Mouse (Mus musculus): ENCODE data around the gene Grem1. TPM values are rescaled to one million over a fixed set of nuclear protein-coding genes. Genes with fewer than 3 reads are reported as not detected.

Gene Grem1
- polyA plus RNA-seq, 1 experiment from 2014 or later, result 5.4 TPM

- H3K27me3 ChIP-seq (replicated peaks), result no peaks in the 10 kb centered on the region
- no peak overlapping the region for H3K9ac ChIP-seq
- H3K4me2 ChIP-seq, result no peak overlapping the region
- H3K36me3 ChIP-seq, result no peaks in the 10 kb centered on the region
- H3K9me3 ChIP-seq, result no peaks in the 10 kb centered on the region
- no peak for ATAC-seq (ENCODE audit: insufficient read depth, low FRiP score, low read depth)
- no peak overlapping the region for H3K27ac ChIP-seq
- WGBS, result 90% methylated on average over 9 of the region's 9 CpGs
- no peaks in the 10 kb centered on the region for H3K4me1 ChIP-seq
- no peak overlapping the region for H3K4me3 ChIP-seq (replicated peaks)
These were observed 9.1 kb downstream of the Grem1 start for GRCm38 (mm10) chr2:113749309-113749708.

- no peaks in the 10 kb centered on the region for H3K9me3 ChIP-seq
- no peaks in the 10 kb centered on the region for H3K36me3 ChIP-seq
These were observed 29.9 kb downstream of the Grem1 start for GRCm38 (mm10) chr2:113728581-113728980.

GRCm38 (mm10) chr2:113714801-113715200, 43.6 kb downstream of the Grem1 start:
- no peaks in the 10 kb centered on the region for H3K9me3 ChIP-seq
- H3K27me3 ChIP-seq (replicated peaks), result no peaks in the 10 kb centered on the region
- H3K9ac ChIP-seq, result no peak overlapping the region
- H3K27ac ChIP-seq, result no peak overlapping the region
- no peak overlapping the region for H3K4me2 ChIP-seq
- H3K4me3 ChIP-seq (replicated peaks), result no peak overlapping the region
- no peaks in the 10 kb centered on the region for H3K4me1 ChIP-seq
- WGBS, result 61% methylated on average over 2 of the region's 2 CpGs
- H3K36me3 ChIP-seq, result no peaks in the 10 kb centered on the region
- ATAC-seq (ENCODE audit: insufficient read depth, low FRiP score, low read depth), result no peak

More at GRCm38 (mm10) chr2:113728581-113728980, 29.9 kb downstream of the Grem1 start:
- 83% methylated on average over 3 of the region's 3 CpGs for WGBS
- no peak for ATAC-seq (ENCODE audit: insufficient read depth, low FRiP score, low read depth)
- Histone ChIP-seq H3K4me3 (replicated peaks) (no peak overlapping the region), H3K4me1 (no peaks in the 10 kb centered on the region), H3K27me3 (replicated peaks) (no peaks in the 10 kb centered on the region), H3K9ac (no peak overlapping the region), H3K27ac (no peak overlapping the region), H3K4me2 (no peak overlapping the region)

- ATAC-seq (ENCODE audit: insufficient read depth, low FRiP score, low read depth), result no peak
- Histone ChIP-seq H3K36me3 (no peaks in the 10 kb centered on the region), H3K4me1 (no peaks in the 10 kb centered on the region), H3K9ac (no peak overlapping the region), H3K4me3 (replicated peaks) (no peak overlapping the region), H3K9me3 (no peaks in the 10 kb centered on the region), H3K4me2 (no peak overlapping the region), H3K27ac (no peak overlapping the region), H3K27me3 (replicated peaks) (no peaks in the 10 kb centered on the region)
- 61% methylated on average over 2 of the region's 2 CpGs for WGBS
These were observed 45.0 kb downstream of the Grem1 start for GRCm38 (mm10) chr2:113713406-113713805.

GRCm38 (mm10) chr2:113707507-113707906, 50.9 kb downstream of the Grem1 start:
- no peaks in the 10 kb centered on the region for H3K36me3 ChIP-seq
- no peak overlapping the region for H3K4me3 ChIP-seq (replicated peaks)
- H3K27me3 ChIP-seq (replicated peaks), result no peaks in the 10 kb centered on the region
- H3K27ac ChIP-seq, result no peak overlapping the region
- WGBS, result 79% methylated on average over 4 of the region's 4 CpGs
- no peak overlapping the region for H3K9ac ChIP-seq
- no peaks in the 10 kb centered on the region for H3K9me3 ChIP-seq
- H3K4me2 ChIP-seq, result no peak overlapping the region
- no peaks in the 10 kb centered on the region for H3K4me1 ChIP-seq
- ATAC-seq (ENCODE audit: insufficient read depth, low FRiP score, low read depth), result no peak

GRCm38 (mm10) chr2:113701507-113701906, 56.9 kb downstream of the Grem1 start:
- Histone ChIP-seq H3K9ac (no peak overlapping the region), H3K4me1 (no peaks in the 10 kb centered on the region), H3K4me3 (replicated peaks) (no peak overlapping the region), H3K27ac (no peak overlapping the region), H3K36me3 (no peaks in the 10 kb centered on the region), H3K27me3 (replicated peaks) (no peaks in the 10 kb centered on the region), H3K9me3 (no peaks in the 10 kb centered on the region), H3K4me2 (no peak overlapping the region)
- ATAC-seq (ENCODE audit: insufficient read depth, low FRiP score, low read depth), result no peak; the same call in 1 of the 2 replicates
- 55% methylated on average over 5 of the region's 5 CpGs for WGBS

- Histone ChIP-seq H3K9me3 (no peaks in the 10 kb centered on the region), H3K4me2 (no peak overlapping the region), H3K4me3 (replicated peaks) (no peak overlapping the region), H3K9ac (no peak overlapping the region), H3K4me1 (no peaks in the 10 kb centered on the region), H3K27me3 (replicated peaks) (no peaks in the 10 kb centered on the region), H3K36me3 (no peaks in the 10 kb centered on the region), H3K27ac (no peak overlapping the region)
- WGBS, result 89% methylated on average over 5 of the region's 5 CpGs
- no peak for ATAC-seq (ENCODE audit: insufficient read depth, low FRiP score, low read depth)
These were observed 61.8 kb downstream of the Grem1 start for GRCm38 (mm10) chr2:113696647-113697046.

- Histone ChIP-seq H3K27me3 (replicated peaks) (no peaks in the 10 kb centered on the region), H3K4me3 (replicated peaks) (no peak overlapping the region), H3K9me3 (no peaks in the 10 kb centered on the region), H3K9ac (no peak overlapping the region), H3K4me1 (no peaks in the 10 kb centered on the region), H3K4me2 (no peak overlapping the region), H3K36me3 (no peaks in the 10 kb centered on the region), H3K27ac (no peak overlapping the region)
- ATAC-seq (ENCODE audit: insufficient read depth, low FRiP score, low read depth), result no peak
- WGBS, result 78% methylated on average over 3 of the region's 3 CpGs
These were observed 62.2 kb downstream of the Grem1 start for GRCm38 (mm10) chr2:113696222-113696621.

Other genes starting within 250 kb of the Grem1 start
- 12.4 and 12.9 TPM in 2 replicates for gene Scg5, start 70.5 kb upstream of the Grem1 start, polyA plus RNA-seq (2015; fragmentation: Nextera tagmentation; extraction: Ambion mirVana)
- gene Arhgap11a, start 90.0 kb upstream of the Grem1 start, polyA plus RNA-seq (2015; fragmentation: Nextera tagmentation; extraction: Ambion mirVana), result 22.3 and 25.2 TPM in 2 replicates

All from stomach, embryonic 15.5 days (tissue).